Mouse (Mus musculus) bone marrow macrophage, adult 2 months (primary cell): ENCODE measurements around the gene Nek11. TPM values are rescaled to one million over a fixed set of nuclear protein-coding genes. Genes with fewer than 3 reads are reported as not detected.

Source experiments
- H3K27ac ChIP-seq: 2 replicates; pipeline ENCODE4 v1.5.1; 2012; ENCODE audit warnings: low read depth, low read length; ENCODE audit not compliant: insufficient read depth
- H3K4me1 ChIP-seq: 2 replicates; pipeline ENCODE4 v1.6.1; 2012; ENCODE audit warnings: low read length; ENCODE audit not compliant: control insufficient read depth, insufficient read depth
- H3K4me3 ChIP-seq: 2 replicates; pipeline ENCODE4 v1.5.1; 2012; ENCODE audit warnings: mild to moderate bottlenecking, low read length, moderate library complexity; ENCODE audit not compliant: insufficient read depth
- CTCF ChIP-seq: IDR thresholded peaks from 2 replicates; pipeline ENCODE4 v1.5.1; 2012; ENCODE audit warnings: low read depth, mild to moderate bottlenecking, low read length, moderate library complexity
- POLR2A ChIP-seq: IDR thresholded peaks from 2 replicates; pipeline ENCODE4 v1.6.1; 2012; ENCODE audit warnings: mild to moderate bottlenecking, low read depth, low read length, borderline replicate concordance
- polyA plus RNA-seq: library from polyadenylated mRNA; stranded (reverse); fragments of >200 nt; gene quantifications from 2 replicates; pipeline ENCODE4 v1.2.4, GENCODE M21; 2012; ENCODE audit not compliant: missing spikeins, insufficient read depth, insufficient read length

Gene Nek11
- polyA plus RNA-seq, 1 experiment, result not detected

DNA sequence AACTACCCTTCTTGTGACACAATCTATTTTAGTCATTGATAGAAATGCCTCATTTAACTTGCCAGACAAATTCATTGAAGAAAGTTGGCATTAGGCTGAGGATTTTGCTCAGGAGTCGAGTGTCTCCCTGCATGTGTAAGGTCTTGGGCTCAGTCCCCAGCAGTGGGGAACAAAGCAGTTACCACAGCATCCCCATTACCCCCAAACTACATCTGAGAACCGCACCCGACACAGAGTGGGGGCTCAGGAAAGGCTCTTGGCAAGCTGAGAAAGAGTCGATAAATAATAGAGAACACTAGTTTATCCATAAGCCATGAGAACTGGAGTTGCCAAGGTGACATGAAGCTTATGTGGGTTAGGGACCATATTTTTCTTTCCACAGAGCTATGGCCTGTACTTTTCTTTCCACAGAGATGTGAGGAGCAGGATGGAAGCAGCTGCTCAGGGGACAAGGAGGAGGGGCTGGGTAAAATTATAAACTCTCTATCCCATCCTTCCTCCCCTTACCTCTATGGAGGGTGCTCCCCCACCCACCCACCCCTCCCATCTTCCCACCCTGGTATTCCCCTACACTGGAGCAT lies 62.8 kb downstream of the Nek11 start:
- Histone ChIP-seq H3K4me1 (no peaks in the 10 kb centered on the region), H3K27ac (no peak overlapping the region), H3K4me3 (no peak overlapping the region)
- TF ChIP-seq POLR2A, result no peak
- TF ChIP-seq CTCF, result no peak

DNA sequence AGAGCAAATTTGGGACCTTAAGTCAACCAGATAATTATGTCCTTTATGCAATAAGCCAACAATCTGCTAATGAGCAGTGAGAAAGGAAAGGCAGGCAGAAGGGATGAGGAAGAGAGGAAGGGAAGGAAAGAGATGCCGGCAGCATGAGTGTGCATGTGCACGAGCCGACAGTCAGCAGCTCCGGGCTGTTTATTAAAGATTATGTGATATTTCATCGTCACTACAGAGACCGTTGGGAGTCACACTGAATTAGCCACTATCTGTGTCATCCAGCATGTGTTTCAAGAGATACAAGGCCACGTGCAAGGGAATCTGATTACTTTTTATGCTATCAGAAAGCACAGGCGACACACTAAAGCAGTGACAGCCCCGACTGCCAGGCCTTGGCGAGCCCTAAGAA lies 73.5 kb downstream of the Nek11 start:
- TF ChIP-seq POLR2A, result no peak
- TF ChIP-seq CTCF, result no peak
- H3K4me3 ChIP-seq, result no peak overlapping the region
- no peaks in the 10 kb centered on the region for H3K4me1 ChIP-seq
- H3K27ac ChIP-seq, result no peak overlapping the region

DNA sequence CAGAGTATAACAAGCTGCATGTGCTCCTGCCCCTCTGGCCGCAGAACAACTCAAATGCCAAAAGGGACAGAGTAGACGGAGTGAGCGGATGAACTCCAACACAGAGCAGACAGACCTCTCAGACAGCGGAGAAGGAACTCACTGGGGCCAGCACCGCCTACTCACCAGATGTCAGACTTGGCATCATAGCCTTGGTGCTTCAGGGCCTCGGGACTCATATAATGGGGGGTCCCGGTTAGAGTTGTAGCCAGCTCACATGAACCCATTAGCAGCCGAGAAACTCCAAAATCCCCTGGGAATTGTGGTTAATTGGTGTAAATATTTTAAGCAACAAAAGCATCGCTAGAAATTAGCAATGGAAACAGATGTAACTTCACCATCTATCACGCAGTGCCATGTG lies 82.1 kb downstream of the Nek11 start:
- H3K27ac ChIP-seq, result no peak overlapping the region
- no peak overlapping the region for H3K4me3 ChIP-seq
- H3K4me1 ChIP-seq, result no peaks in the 10 kb centered on the region
- no peak for TF ChIP-seq CTCF
- no peak for TF ChIP-seq POLR2A

DNA sequence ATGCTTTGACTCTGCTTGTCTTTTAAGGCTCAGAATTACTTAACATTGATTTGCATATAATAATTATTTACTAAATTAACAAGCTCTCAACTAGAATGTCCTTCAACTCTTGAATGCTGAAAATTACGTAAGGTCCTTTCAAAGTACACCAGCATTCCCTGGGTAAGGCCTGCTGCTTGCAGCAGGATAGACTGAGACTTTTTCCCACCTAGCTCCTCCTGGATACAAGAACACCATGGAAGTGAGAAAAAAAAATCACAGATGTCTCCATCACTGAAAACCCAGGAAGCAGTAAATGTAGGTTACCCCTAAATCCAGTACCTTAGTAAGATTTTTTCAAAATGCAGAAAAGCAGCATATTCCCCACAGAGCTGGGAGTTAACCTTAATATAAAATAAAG lies 82.6 kb downstream of the Nek11 start:
- no peaks in the 10 kb centered on the region for H3K4me1 ChIP-seq
- no peak overlapping the region for H3K27ac ChIP-seq
- TF ChIP-seq POLR2A (no peak), CTCF (no peak)
- H3K4me3 ChIP-seq, result no peak overlapping the region

DNA sequence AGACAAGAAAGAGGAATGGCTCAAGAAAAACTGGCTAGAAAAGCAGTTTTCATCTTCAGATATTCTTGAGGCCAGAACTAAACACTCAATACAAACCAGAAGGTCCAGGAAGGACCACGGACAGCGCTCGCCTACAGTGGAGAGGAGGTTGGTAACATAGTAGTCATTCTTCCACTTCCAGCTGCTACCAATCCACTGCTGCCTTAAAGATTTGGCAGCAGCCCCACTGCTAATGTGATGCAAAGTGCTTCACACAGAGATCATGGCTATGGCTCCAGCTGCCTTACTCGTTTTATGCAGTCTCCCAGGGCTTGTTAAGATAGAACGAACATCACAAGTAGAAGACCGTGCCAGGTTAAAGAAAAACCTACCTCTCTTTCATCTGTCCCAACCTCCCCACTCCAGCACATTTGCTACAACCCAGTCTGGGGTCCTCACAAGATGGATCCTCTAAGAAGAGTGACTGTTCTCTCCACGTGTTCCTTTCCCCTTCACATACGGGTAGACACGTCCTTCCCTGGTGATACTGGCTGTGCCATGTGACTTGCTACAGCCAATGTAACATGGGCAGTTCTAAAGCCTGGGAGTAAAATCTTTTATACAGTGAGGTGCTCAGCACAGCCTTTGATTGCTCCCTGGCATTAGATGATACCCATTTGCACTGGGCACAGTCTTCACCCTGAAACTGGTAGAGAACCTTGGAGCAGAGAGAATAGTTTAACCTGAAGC lies 85.6 kb downstream of the Nek11 start:
- TF ChIP-seq POLR2A (no peak), CTCF (no peak)
- Histone ChIP-seq H3K4me1 (no peaks in the 10 kb centered on the region), H3K27ac (no peak overlapping the region), H3K4me3 (no peak overlapping the region)

DNA sequence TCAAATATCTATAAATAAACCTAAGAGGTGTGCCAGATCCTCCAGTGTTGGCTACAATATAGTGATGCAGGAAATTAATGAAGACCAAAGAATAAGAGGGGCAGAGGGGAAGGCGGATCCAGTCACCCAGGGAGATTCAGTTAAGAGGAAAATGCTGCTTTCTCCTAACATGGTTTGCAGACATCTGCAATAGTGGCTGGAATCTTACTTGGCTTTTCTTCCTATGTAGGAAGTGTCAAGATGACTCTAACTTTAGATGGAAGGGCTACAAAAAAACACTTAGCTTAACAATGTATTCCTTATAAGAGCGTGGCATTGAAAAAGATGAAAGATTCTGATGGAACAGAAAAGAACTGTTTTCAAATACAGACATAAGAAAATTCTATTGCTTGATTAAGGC lies 89.3 kb downstream of the Nek11 start:
- no peak overlapping the region for H3K27ac ChIP-seq
- TF ChIP-seq CTCF, result no peak
- TF ChIP-seq POLR2A, result no peak

DNA sequence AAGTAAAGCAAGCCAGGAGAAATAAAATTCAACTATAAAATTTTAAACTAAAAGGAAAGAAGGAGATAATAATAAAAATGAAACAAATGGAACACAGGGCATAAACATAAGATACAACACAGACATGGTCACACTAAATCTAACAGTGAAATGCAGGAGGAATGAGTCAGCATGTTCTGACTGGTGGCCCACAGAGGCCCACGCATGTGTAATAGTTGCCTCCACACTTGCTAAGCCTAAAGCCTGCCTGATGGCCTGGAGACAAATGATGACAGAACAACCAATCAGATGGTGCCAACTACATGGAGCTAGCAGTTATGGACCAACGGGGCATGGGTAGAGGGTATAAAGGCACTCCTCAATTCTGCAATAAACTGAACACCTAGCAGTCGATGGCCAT lies 93.1 kb downstream of the Nek11 start:
- Histone ChIP-seq H3K4me3 (no peak overlapping the region), H3K27ac (no peak overlapping the region), H3K4me1 (no peaks in the 10 kb centered on the region)
- no peak for TF ChIP-seq CTCF
- no peak for TF ChIP-seq POLR2A

More for the DNA sequence above, 89.3 kb downstream of the Nek11 start:
- H3K4me3 ChIP-seq, result no peak overlapping the region
- no peaks in the 10 kb centered on the region for H3K4me1 ChIP-seq

DNA sequence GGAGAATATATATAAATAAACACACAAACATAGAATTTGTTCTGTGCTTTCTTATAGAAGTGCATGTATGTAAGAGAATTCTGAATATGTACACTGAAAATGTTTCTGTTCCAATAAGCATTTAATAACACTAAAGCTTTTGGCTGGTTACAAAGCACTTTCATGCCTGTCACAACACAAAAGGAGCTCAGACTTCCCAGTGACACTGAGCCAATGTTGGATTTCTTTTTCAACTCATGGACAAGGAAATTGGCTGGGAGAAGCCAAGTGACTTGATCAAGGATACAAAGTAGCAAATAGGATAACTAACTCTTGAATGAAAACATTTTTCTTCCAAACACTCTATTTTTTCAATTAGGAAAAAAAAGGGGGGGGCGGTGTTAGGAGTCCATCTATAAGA lies 93.9 kb downstream of the Nek11 start:
- H3K27ac ChIP-seq, result no peak overlapping the region
- no peaks in the 10 kb centered on the region for H3K4me1 ChIP-seq
- TF ChIP-seq POLR2A (no peak), CTCF (no peak)
- H3K4me3 ChIP-seq, result no peak overlapping the region

DNA sequence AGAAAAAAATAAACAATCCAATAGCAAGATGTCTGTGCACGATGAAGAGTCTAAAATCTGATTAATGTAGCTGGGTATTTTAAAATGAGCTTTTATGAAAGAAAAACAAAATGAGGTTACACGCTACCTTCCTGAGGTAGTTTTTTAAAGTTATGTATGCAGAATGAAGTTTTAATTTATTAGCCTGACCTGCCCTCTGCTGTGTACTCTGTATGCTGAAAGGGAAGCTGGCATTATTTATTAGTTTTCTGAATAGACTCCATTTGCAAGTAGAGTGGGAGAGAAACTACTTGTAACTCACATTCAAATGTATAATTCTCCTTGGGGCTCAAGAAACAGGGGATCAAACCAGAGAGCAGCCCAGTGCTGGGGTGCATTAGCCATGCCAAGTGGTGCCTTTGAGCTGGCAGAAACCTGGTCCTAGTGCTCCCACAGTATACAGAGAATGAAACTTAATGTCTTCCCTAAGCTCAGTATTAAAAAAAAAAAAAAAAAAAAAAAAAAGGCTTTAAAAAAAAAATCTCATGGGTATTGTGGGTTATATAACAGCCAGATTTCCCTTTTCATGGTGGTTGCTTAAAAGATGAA lies 94.5 kb downstream of the Nek11 start:
- no peak for TF ChIP-seq CTCF
- no peak for TF ChIP-seq POLR2A
- Histone ChIP-seq H3K4me3 (no peak overlapping the region), H3K4me1 (no peaks in the 10 kb centered on the region), H3K27ac (no peak overlapping the region)

DNA sequence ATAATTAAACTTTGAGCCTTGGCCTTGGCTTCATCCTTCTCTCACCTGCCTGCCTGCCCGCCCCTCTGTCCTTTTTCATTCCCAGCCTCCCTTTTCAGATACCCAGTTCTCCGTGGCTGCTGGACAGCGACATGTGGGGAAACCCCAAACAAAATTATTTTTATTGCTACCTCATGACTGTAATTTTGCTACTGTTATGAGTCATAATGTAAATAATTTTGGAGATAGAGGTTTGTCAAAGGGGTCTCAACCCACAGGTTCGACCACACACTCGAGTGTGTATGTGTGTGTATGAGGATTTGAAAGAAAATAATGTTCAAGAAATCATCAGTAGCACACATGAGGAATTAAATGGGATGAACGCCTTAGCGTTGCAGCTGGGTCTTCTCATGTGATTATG lies 110.7 kb downstream of the Nek11 start:
- TF ChIP-seq CTCF, result no peak
- no peak for TF ChIP-seq POLR2A
- H3K4me1 ChIP-seq, result no peaks in the 10 kb centered on the region
- no peak overlapping the region for H3K4me3 ChIP-seq
- H3K27ac ChIP-seq, result no peak overlapping the region
